Mouse (Mus musculus) hindbrain, embryonic 13.5 days (tissue): Measurements from ENCODE around the gene Man1c1. TPM values are rescaled to one million over a fixed set of nuclear protein-coding genes. Genes with fewer than 3 reads are reported as not detected.

Source experiments
- ATAC-seq: fragments of 200-750 bp; cut with Nextera tagmentation; 2 replicates; pipeline ENCODE4 v1.8.0; 2017; ENCODE audit warnings: moderate TSS enrichment; ENCODE audit not compliant: low FRiP score
- H3K27ac ChIP-seq: fragments of 300-500 bp; sonication (generic); 2 replicates; pipeline ENCODE4 v1.5.1; 2015; ENCODE audit warnings: inconsistent platforms, mild to moderate bottlenecking, moderate library complexity
- H3K27me3 ChIP-seq: fragments of 300-500 bp; sonication (generic); 2 replicates; pipeline ENCODE4 v1.6.1; 2015; ENCODE audit warnings: mild to moderate bottlenecking, inconsistent platforms
- H3K36me3 ChIP-seq: fragments of 300-500 bp; sonication (generic); 2 replicates; pipeline ENCODE4 v1.6.1; 2015; ENCODE audit warnings: mild to moderate bottlenecking, inconsistent platforms
- H3K4me1 ChIP-seq: fragments of 300-500 bp; sonication (generic); replicated peaks from 2 replicates; pipeline ENCODE4 v1.6.1; 2015; ENCODE audit warnings: inconsistent platforms
- H3K4me2 ChIP-seq: fragments of 300-500 bp; sonication (generic); 2 replicates; pipeline ENCODE4 v1.6.1; 2015; ENCODE audit warnings: inconsistent platforms, mild to moderate bottlenecking, moderate library complexity
- H3K4me3 ChIP-seq: fragments of 300-500 bp; sonication (generic); 2 replicates; pipeline ENCODE4 v1.5.1; 2015; ENCODE audit warnings: mild to moderate bottlenecking, inconsistent platforms
- H3K9ac ChIP-seq: fragments of 300-500 bp; sonication (generic); 2 replicates; pipeline ENCODE4 v1.6.1; 2015; ENCODE audit warnings: mild to moderate bottlenecking, inconsistent platforms
- H3K9me3 ChIP-seq: fragments of 300-500 bp; sonication (generic); 2 replicates; pipeline ENCODE4 v1.6.1; 2016; ENCODE audit warnings: inconsistent platforms
- WGBS: fragments of 180-500 bp; shearing (Covaris S2); methylation state at CpG from one replicate; pipeline ENCODE4 v1.1.7; 2015; 5-methylcytosine and 5-hydroxymethylcytosine counted together
- polyA plus RNA-seq: library from polyadenylated mRNA; unstranded; fragments of >200 nt; fragmentation: Nextera tagmentation; extraction: Ambion mirVana; gene quantifications from 2 replicates; pipeline ENCODE4 v1.2.1, GENCODE M21; 2015

Man1c1 gene
- polyA plus RNA-seq, 1 experiment from 2014 or later = 3.8 TPM

GRCm38 (mm10) chr4:134671660-134672173 lies 32.4 kb downstream of the Man1c1 start:
- H3K4me1 ChIP-seq = peaks cover 63% of the 10 kb centered on the region
- peaks cover 4% of the 10 kb centered on the region; the same call in 1 of the 2 replicates for H3K27me3 ChIP-seq
- no peak overlapping the region for H3K4me3 ChIP-seq
- 74% methylated on average over 16 of the region's 16 CpGs for WGBS
- H3K4me2 ChIP-seq = no peak overlapping the region
- no peak overlapping the region for H3K9ac ChIP-seq
- H3K27ac ChIP-seq = peak overlapping the region; percentile 44; the same call in 1 of the 2 replicates
- H3K36me3 ChIP-seq = no peaks in the 10 kb centered on the region
- ATAC-seq = no peak
- no peaks in the 10 kb centered on the region for H3K9me3 ChIP-seq

- H3K4me1 ChIP-seq = peaks cover 47% of the 10 kb centered on the region
- peaks cover 4% of the 10 kb centered on the region; the same call in 1 of the 2 replicates for H3K27me3 ChIP-seq
- ATAC-seq = no peak
- peak overlapping the region; percentile 10; the same call in 1 of the 2 replicates for H3K9ac ChIP-seq
- H3K27ac ChIP-seq = no peak overlapping the region
- no peaks in the 10 kb centered on the region for H3K36me3 ChIP-seq
- no peak overlapping the region for H3K4me2 ChIP-seq
- WGBS = 67% methylated on average over 17 of the region's 17 CpGs
- no peak overlapping the region for H3K4me3 ChIP-seq
- no peaks in the 10 kb centered on the region for H3K9me3 ChIP-seq
Measured at GRCm38 (mm10) chr4:134669742-134670354, 34.2 kb downstream of the Man1c1 start.

GRCm38 (mm10) chr4:134668355-134669028 lies 35.6 kb downstream of the Man1c1 start:
- H3K9me3 ChIP-seq = no peaks in the 10 kb centered on the region
- 69% methylated on average over 12 of the region's 12 CpGs for WGBS
- H3K27ac ChIP-seq = no peak overlapping the region
- no peak overlapping the region for H3K4me3 ChIP-seq
- peak overlapping the region; percentile 13; the same call in 1 of the 2 replicates for H3K9ac ChIP-seq
- peaks cover 4% of the 10 kb centered on the region; the same call in 1 of the 2 replicates for H3K27me3 ChIP-seq
- no peak overlapping the region for H3K4me2 ChIP-seq
- peaks cover 41% of the 10 kb centered on the region for H3K4me1 ChIP-seq
- no peaks in the 10 kb centered on the region for H3K36me3 ChIP-seq
- ATAC-seq = no peak

GRCm38 (mm10) chr4:134666391-134666790 lies 37.7 kb downstream of the Man1c1 start:
- H3K27ac ChIP-seq = no peak overlapping the region
- H3K27me3 ChIP-seq = peaks cover 6% of the 10 kb centered on the region; the same call in 1 of the 2 replicates
- no peak overlapping the region for H3K9ac ChIP-seq
- ATAC-seq = no peak
- H3K4me2 ChIP-seq = no peak overlapping the region
- H3K4me1 ChIP-seq = peaks cover 49% of the 10 kb centered on the region
- H3K36me3 ChIP-seq = no peaks in the 10 kb centered on the region
- H3K9me3 ChIP-seq = no peaks in the 10 kb centered on the region
- no peak overlapping the region for H3K4me3 ChIP-seq
- WGBS = 92% methylated on average over 19 of the region's 19 CpGs

DNA sequence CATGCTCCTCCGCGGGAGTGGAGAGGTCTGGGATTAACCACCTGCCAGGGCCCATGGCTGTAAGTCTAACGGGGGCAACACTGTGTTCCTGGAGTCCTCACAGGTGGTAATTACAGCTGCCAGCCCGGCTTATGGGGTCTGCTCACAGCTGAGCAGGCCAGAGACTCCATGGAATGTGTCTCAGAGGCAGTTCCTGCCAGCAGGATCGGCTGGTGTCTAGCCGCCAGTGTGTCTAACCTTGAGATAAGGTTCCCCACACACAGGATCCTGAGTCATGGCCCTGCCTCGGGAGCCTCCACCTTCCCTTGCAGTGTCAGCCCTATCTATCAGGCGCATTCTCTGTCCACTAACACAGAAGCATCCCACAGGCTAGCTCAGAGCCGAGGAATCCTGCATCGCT lies 41.0 kb downstream of the Man1c1 start:
- no peaks in the 10 kb centered on the region for H3K9me3 ChIP-seq
- H3K27ac ChIP-seq = no peak overlapping the region
- H3K27me3 ChIP-seq = peaks cover 11% of the 10 kb centered on the region; the same call in 1 of the 2 replicates
- no peak overlapping the region for H3K4me2 ChIP-seq
- no peak overlapping the region for H3K4me3 ChIP-seq
- 73% methylated on average over 10 of the region's 10 CpGs for WGBS
- peaks cover 47% of the 10 kb centered on the region for H3K4me1 ChIP-seq
- H3K36me3 ChIP-seq = no peaks in the 10 kb centered on the region
- H3K9ac ChIP-seq = no peak overlapping the region
- ATAC-seq = no peak

DNA sequence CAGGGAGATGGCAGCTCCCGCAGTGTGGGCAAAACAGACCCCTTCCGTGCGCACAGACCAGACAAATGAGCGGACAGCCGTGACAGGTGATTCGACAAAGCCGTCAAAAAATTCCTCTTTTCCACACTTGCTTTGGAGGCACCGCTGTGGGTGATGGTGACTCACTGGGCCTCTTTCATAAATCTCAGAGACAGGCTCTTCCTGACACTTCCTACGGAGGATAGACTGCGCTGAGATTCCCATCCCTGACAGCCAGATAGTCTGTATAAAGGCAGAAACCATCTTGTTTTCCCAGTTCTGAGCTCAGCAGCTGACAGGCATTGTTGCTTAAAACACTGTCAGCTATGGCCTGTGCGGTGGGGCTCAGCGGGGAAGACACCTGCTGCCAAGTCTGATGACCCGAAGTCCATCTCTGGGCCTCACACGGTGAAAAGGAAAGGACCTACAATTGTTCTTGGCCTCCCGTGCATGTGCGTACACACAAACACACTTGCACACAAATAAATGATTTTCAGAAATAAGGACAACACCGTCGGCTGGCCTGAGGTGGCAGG lies 43.4 kb downstream of the Man1c1 start:
- ATAC-seq = no peak
- H3K9me3 ChIP-seq = no peaks in the 10 kb centered on the region
- no peak overlapping the region for H3K4me3 ChIP-seq
- H3K27ac ChIP-seq = peak overlapping the region; percentile 68
- peak overlapping the region; percentile 59; the same call in 1 of the 2 replicates for H3K9ac ChIP-seq
- peak overlapping the region; percentile 47 for H3K4me2 ChIP-seq
- H3K36me3 ChIP-seq = no peaks in the 10 kb centered on the region
- WGBS = 22% methylated on average over 18 of the region's 18 CpGs
- H3K27me3 ChIP-seq = peaks cover 11% of the 10 kb centered on the region; the same call in 1 of the 2 replicates
- peaks cover 60% of the 10 kb centered on the region for H3K4me1 ChIP-seq

- WGBS = 12% methylated on average over 27 of the region's 27 CpGs
- Histone ChIP-seq H3K4me2 (peak overlapping the region; percentile 47), H3K36me3 (no peaks in the 10 kb centered on the region), H3K9ac (peak overlapping the region; percentile 59), H3K27me3 (peaks cover 11% of the 10 kb centered on the region; the same call in 1 of the 2 replicates), H3K9me3 (no peaks in the 10 kb centered on the region), H3K4me3 (peak overlapping the region; percentile 15), H3K27ac (peak overlapping the region; percentile 68), H3K4me1 (peaks cover 60% of the 10 kb centered on the region)
- peak; percentile 44 for ATAC-seq
Measured at GRCm38 (mm10) chr4:134659354-134660301, 44.5 kb downstream of the Man1c1 start.

DNA sequence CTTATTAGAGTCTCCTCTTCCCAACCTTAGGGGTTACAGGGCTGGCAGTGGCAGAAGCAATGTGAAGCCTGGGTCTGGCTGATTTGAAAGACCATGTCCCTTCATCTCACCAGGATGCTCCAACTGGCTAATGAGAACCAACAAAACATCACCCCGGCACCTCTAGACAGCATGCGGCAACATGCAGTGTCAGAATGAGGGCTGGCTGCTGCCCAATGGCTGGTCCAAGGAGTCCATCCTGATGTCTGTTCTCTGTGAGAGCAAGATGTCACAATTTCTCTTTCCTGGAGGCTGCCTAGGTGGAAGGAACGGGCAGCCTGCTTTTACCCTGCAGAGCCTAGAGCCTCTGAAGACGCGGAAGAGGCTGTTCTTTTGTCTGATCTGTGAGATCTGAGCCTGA lies 46.6 kb downstream of the Man1c1 start:
- WGBS = 53% methylated on average over 5 of the region's 5 CpGs
- peak overlapping the region; percentile 13; the same call in 1 of the 2 replicates for H3K27ac ChIP-seq
- no peaks in the 10 kb centered on the region for H3K36me3 ChIP-seq
- no peaks in the 10 kb centered on the region for H3K9me3 ChIP-seq
- H3K4me1 ChIP-seq = peaks cover 57% of the 10 kb centered on the region
- H3K27me3 ChIP-seq = peaks cover 9% of the 10 kb centered on the region; the same call in 1 of the 2 replicates
- no peak overlapping the region for H3K4me2 ChIP-seq
- peak overlapping the region; percentile 11; the same call in 1 of the 2 replicates for H3K9ac ChIP-seq
- H3K4me3 ChIP-seq = no peak overlapping the region
- no peak for ATAC-seq

- no peak overlapping the region for H3K9ac ChIP-seq
- H3K4me3 ChIP-seq = no peak overlapping the region
- ATAC-seq = no peak
- peaks cover 9% of the 10 kb centered on the region; the same call in 1 of the 2 replicates for H3K27me3 ChIP-seq
- no peak overlapping the region for H3K27ac ChIP-seq
- peaks cover 28% of the 10 kb centered on the region for H3K4me1 ChIP-seq
- H3K4me2 ChIP-seq = no peak overlapping the region
- no peaks in the 10 kb centered on the region for H3K9me3 ChIP-seq
- H3K36me3 ChIP-seq = no peaks in the 10 kb centered on the region
- 80% methylated on average over 6 of the region's 6 CpGs for WGBS
Measured at GRCm38 (mm10) chr4:134654391-134654790, 49.7 kb downstream of the Man1c1 start.

DNA sequence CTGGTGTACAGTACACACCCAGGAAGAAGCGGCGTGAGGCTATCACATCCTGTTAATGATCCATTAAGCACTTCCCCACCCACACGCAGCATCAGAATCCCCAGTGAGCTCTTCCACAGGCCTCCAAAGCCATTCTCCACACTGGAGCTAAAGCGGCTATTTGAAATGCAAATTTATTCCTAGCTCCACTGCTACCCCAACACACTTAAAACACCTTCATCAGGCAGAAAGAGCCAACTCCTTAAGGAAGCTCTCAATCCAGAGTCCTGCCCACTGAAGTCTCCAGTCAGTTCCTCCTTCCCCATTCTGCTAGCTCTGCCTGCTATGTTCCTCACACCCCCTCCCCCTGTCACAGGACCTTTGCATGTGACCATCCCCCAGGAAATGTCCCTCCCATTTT lies 51.4 kb downstream of the Man1c1 start:
- H3K36me3 ChIP-seq = no peaks in the 10 kb centered on the region
- H3K27me3 ChIP-seq = peaks cover 3% of the 10 kb centered on the region; the same call in 1 of the 2 replicates
- H3K4me2 ChIP-seq = no peak overlapping the region
- 50% methylated on average over 4 of the region's 4 CpGs for WGBS
- no peak overlapping the region for H3K27ac ChIP-seq
- H3K9ac ChIP-seq = no peak overlapping the region
- H3K4me1 ChIP-seq = peaks cover 20% of the 10 kb centered on the region
- no peak overlapping the region for H3K4me3 ChIP-seq
- H3K9me3 ChIP-seq = no peaks in the 10 kb centered on the region
- no peak for ATAC-seq

DNA sequence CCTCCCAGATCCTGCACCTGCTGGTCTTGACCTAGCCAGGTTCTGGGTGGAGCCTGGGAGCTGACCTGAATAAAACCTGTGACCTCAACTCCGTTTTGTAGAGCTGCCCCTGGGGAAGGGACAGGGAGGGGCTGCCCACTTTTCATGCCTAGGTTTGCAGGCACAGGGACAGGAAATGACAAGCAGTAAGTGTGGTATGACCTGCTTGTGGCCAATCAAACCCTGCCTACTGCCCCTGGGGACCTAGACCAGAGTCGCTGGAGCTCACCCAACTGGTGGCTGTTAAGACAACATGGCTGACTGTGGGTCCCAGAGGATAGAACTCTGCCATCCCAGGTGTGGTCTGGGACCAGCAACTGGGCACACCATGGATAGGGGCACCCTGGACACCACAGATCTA lies 51.9 kb downstream of the Man1c1 start:
- Histone ChIP-seq H3K9ac (no peak overlapping the region), H3K4me2 (no peak overlapping the region), H3K27ac (no peak overlapping the region), H3K9me3 (no peaks in the 10 kb centered on the region), H3K4me3 (no peak overlapping the region), H3K36me3 (no peaks in the 10 kb centered on the region), H3K4me1 (peaks cover 14% of the 10 kb centered on the region), H3K27me3 (peaks cover 3% of the 10 kb centered on the region; the same call in 1 of the 2 replicates)
- 54% methylated on average over 2 of the region's 2 CpGs for WGBS
- ATAC-seq = no peak
